Mouse (Mus musculus) neural tube, embryonic 12.5 days (tissue): Measurements from ENCODE around the gene Timm44. TPM values are rescaled to one million over a fixed set of nuclear protein-coding genes. Genes with fewer than 3 reads are reported as not detected.

Source experiments
- polyA plus RNA-seq: library from polyadenylated mRNA; unstranded; fragments of >200 nt; fragmentation: Nextera tagmentation; extraction: Ambion mirVana; gene quantifications from 2 replicates; pipeline ENCODE4 v1.2.1, GENCODE M21; 2016

The Timm44 gene
- polyA plus RNA-seq, 1 experiment from 2014 or later, result 53.2 TPM

Other genes with a start within 250 kb of the Timm44 start
- not detected in 2 replicates for gene Cd209f, start 170.1 kb downstream of the Timm44 start, polyA plus RNA-seq
- not detected in 2 replicates for gene Cd209g, start 141.8 kb downstream of the Timm44 start, polyA plus RNA-seq
- 72.1 and 74.7 TPM in 2 replicates for gene Evi5l, start 109.3 kb downstream of the Timm44 start, polyA plus RNA-seq
- 40.7 and 41.6 TPM in 2 replicates for gene Prr36, start 58.5 kb downstream of the Timm44 start, polyA plus RNA-seq
- 0.05 and 0.08 TPM in 2 replicates for gene Lrrc8e, start 49.1 kb downstream of the Timm44 start, polyA plus RNA-seq
- gene Map2k7, start 37.2 kb downstream of the Timm44 start, polyA plus RNA-seq, result 43.4 and 50.9 TPM in 2 replicates
- gene Gm49320, start 37.0 kb downstream of the Timm44 start, polyA plus RNA-seq, result 1.2 and 1.5 TPM in 2 replicates
- 5.4 and 8.1 TPM in 2 replicates for gene Tgfbr3l, start 27.7 kb downstream of the Timm44 start, polyA plus RNA-seq
- 60.6 and 63.2 TPM in 2 replicates for gene Snapc2, start 22.8 kb downstream of the Timm44 start, polyA plus RNA-seq
- 209 and 218 TPM in 2 replicates for gene Ctxn1, start 16.6 kb downstream of the Timm44 start, polyA plus RNA-seq
- gene Ccl25, start 49.3 kb upstream of the Timm44 start, polyA plus RNA-seq, result 21.2 and 22.8 TPM in 2 replicates
- gene Elavl1, start 49.5 kb upstream of the Timm44 start, polyA plus RNA-seq, result 222 and 233 TPM in 2 replicates
- 20.4 and 24.3 TPM in 2 replicates for gene Cers4, start 217.1 kb upstream of the Timm44 start, polyA plus RNA-seq